Mouse (Mus musculus): ENCODE measurements at regions not wholly inside any gene's neighbourhood (a gene's known extent, or its start where the extent isn't known, plus 50 kb on each side); places are given as distances from the start of the nearest gene placed in this dataset.
A peak's percentile ranks its signal among the peaks of the same experiment; 100 is the strongest.
"Not testable (repeated sequence)": the region's sequence is repeated elsewhere in the genome, so short reads cannot be mapped to it uniquely, and the experiment has no call there.

GRCm38 (mm10) chr10:66643160-66643559 is 452.8 kb upstream of the Jmjd1c start:
- no peak for DNase-seq (ENCODE audit: low spot score)

- DNase-seq (ENCODE audit: low spot score), result no peak
Measured at GRCm38 (mm10) chr10:66657520-66657919, 438.4 kb upstream of the Jmjd1c start.

GRCm38 (mm10) chr10:66683160-66683559 is 412.8 kb upstream of the Jmjd1c start:
- DNase-seq (ENCODE audit: low spot score), result no peak

- not testable (repeated sequence) for DNase-seq (ENCODE audit: low spot score)
Measured at GRCm38 (mm10) chr10:66689196-66689595, 406.7 kb upstream of the Jmjd1c start.

- no peak for DNase-seq (ENCODE audit: low spot score)
Measured at GRCm38 (mm10) chr10:66694549-66695285, 401.2 kb upstream of the Jmjd1c start.

GRCm38 (mm10) chr10:66714926-66715325 is 381.0 kb upstream of the Jmjd1c start:
- DNase-seq (ENCODE audit: low spot score), result peak; percentile 37

GRCm38 (mm10) chr10:66717909-66718308 is 378.0 kb upstream of the Jmjd1c start:
- peak; percentile 55 for DNase-seq (ENCODE audit: low spot score)

GRCm38 (mm10) chr10:66719796-66720195 is 376.1 kb upstream of the Jmjd1c start:
- peak; percentile 43 for DNase-seq (ENCODE audit: low spot score)

- DNase-seq (ENCODE audit: low spot score), result peak; percentile 12
Measured at GRCm38 (mm10) chr10:66733631-66734030, 362.3 kb upstream of the Jmjd1c start.

GRCm38 (mm10) chr10:66734853-66735252 is 361.1 kb upstream of the Jmjd1c start:
- DNase-seq (ENCODE audit: low spot score), result no peak

- DNase-seq (ENCODE audit: low spot score), result peak; percentile 5
Measured at GRCm38 (mm10) chr10:66739017-66739416, 356.9 kb upstream of the Jmjd1c start.

GRCm38 (mm10) chr10:66741819-66742218 is 354.1 kb upstream of the Jmjd1c start:
- DNase-seq (ENCODE audit: low spot score), result peak; percentile 46

- DNase-seq (ENCODE audit: low spot score), result no peak
Measured at GRCm38 (mm10) chr10:66743254-66743653, 352.7 kb upstream of the Jmjd1c start.

- DNase-seq (ENCODE audit: low spot score), result no peak
Measured at GRCm38 (mm10) chr10:66745871-66746270, 350.1 kb upstream of the Jmjd1c start.

GRCm38 (mm10) chr10:66752237-66752810 is 343.6 kb upstream of the Jmjd1c start:
- DNase-seq (ENCODE audit: low spot score), result no peak

- DNase-seq (ENCODE audit: low spot score), result no peak
Measured at GRCm38 (mm10) chr10:66756866-66757265, 339.1 kb upstream of the Jmjd1c start.

- peak; percentile 46 for DNase-seq (ENCODE audit: low spot score)
Measured at GRCm38 (mm10) chr10:66770161-66771030, 325.5 kb upstream of the Jmjd1c start.

- no peak for DNase-seq (ENCODE audit: low spot score)
Measured at GRCm38 (mm10) chr10:66780335-66781170, 315.4 kb upstream of the Jmjd1c start.

GRCm38 (mm10) chr10:66781171-66781510 is 314.8 kb upstream of the Jmjd1c start:
- DNase-seq (ENCODE audit: low spot score), result no peak

GRCm38 (mm10) chr10:66782025-66782424 is 313.9 kb upstream of the Jmjd1c start:
- no peak for DNase-seq (ENCODE audit: low spot score)

GRCm38 (mm10) chr10:66787812-66788211 is 308.1 kb upstream of the Jmjd1c start:
- no peak for DNase-seq (ENCODE audit: low spot score)

GRCm38 (mm10) chr10:66796296-66796695 is 299.6 kb upstream of the Jmjd1c start:
- no peak for DNase-seq (ENCODE audit: low spot score)

All from testis, postnatal 10 days (tissue).